Mouse (Mus musculus) adrenal gland, postnatal 36 days (tissue): ENCODE measurements around the gene Sirt2. TPM values are rescaled to one million over a fixed set of nuclear protein-coding genes. Genes with fewer than 3 reads are reported as not detected.

Experiments
- DNase-seq, 2 experiments: peaks; one replicate each; pipeline ENCODE4 v3.0.0; 2021; ENCODE audit warnings: mixed read lengths in 1 of 2
- long read RNA-seq, 2 experiments: library from polyadenylated mRNA; stranded (forward); transcript quantifications; one replicate each; pipeline ENCODE4 v2.0.0; 2021; ENCODE audit warnings: borderline sequencing depth in 2 of 2
- total RNA-seq, 2 experiments: library from RNA; stranded (reverse); gene quantifications; 2 replicates each; pipeline ENCODE4 v1.2.3; 2021

The Sirt2 gene
- 10 to 100 TPM; 73.7 to 82.5 TPM for total RNA-seq
- long read RNA-seq, experiment 1, transcript Sirt2-201 (16 exons, 1,843 nt) = minor isoform, 19 of 94 reads
- long read RNA-seq, experiment 1, transcript Sirt2-202 (15 exons, 1,828 nt) = major isoform, 61 of 94 reads
- long read RNA-seq, experiment 1, partial matches to known transcripts = 3 of 94 reads
- long read RNA-seq, experiment 1, other reads (novel, unspliced or antisense) = 9 of 94 reads
- long read RNA-seq, experiment 2, transcript Sirt2-202 (15 exons, 1,828 nt) = major isoform, 27 of 45 reads
- long read RNA-seq, experiment 2, transcript Sirt2-201 (16 exons, 1,843 nt) = minor isoform, 7 of 45 reads
- long read RNA-seq, experiment 2, partial matches to known transcripts = 5 of 45 reads
- long read RNA-seq, experiment 2, other reads (novel, unspliced or antisense) = 5 of 45 reads

DNA sequence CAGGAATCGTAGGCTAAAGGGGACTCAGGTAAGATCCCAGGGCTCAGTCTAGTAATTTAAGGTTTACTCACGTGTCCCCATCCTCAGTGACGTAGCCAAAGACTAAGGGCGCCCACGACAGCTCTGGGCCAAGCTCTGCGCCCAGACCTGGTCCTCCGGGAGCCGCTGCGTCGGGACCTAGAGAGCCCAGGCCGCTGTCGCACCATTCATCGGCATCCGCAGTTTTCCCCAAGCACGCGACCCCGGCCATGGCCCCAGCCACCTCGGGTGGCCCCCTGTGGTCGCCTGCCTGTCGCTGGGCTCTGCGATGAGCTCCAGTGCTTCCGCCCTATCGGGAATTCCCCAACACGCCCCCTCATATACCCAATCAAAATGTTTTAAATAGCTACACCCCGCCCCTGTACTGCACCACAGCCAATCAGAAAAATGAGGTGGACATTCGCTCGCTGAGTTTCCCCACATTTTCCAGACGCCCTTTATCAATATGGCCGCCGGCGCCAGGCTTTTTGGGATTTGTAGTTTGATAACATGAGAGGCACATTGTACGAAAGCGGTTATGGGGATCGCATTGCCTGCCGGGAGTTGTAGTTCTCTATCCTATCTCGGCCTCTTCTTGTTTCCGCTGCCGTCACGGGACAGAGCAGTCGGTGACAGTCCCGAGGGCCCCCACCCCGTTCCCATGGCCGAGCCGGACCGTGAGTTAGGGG is at the start of gene Sirt2:
TSS of gene Sirt2 (plus strand) at position 563 of the 707 bp plus-strand sequence.
- peak; percentile 94 to 97 for DNase-seq

DNA sequence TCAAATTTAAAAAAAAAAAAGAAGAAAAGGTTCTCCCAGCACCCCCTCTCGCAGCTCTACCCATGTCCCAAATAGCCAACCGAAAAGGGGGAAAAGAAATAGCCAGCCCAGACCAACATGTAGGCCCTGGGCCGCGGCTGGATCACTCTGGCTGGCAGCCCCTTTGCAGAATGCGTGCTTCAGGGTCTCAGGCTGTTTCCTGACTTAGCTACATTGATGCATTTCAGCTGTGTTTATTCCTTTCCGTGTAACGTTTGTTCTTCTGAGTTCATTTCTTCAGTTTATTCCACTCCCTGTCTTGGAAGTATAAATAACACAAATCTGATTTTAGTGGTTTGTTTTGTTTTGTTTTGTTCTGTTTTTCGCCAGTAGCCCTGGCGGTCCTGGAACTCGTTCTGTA is 48.8 kb upstream of the Sirt2 start:
- DNase-seq = no peak

DNA sequence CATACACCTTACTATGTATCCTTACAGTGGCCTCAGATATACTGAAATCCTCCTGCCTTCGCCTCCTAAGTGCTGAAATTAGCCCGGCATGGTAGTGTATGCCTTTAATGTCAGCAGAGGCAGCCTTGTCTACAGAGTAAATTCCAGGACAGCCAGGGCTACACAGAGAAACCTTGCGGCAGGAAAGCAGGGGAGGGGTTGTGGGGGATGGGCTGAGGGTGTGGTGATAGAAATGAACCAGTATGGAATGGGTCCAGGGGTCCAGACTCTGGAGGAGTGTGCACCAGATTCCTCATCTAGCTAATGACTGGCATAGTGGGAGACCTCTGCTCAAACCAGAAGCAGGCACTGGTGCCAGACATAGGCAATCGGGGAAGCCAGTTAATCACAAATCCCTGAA is 47.4 kb upstream of the Sirt2 start:
- DNase-seq = no peak

DNA sequence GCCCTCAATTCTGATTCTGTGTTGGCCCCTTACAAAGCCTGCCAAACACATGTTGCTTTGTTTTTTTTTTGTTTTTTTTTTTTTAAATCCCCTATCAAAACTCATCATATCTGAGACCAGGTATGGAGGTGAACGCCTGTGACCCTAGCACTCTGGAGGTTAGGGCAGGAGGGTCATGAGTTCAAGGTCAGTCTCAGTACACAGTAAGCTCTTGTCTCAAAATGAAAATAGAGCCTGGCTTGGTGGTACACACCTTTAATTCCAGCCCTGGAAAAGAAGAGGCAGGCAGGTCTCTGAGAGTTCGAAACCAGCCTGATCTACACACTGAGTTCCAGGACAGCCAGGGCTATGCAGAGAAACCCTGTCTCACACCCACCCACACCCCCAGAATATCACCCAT is 46.9 kb upstream of the Sirt2 start:
- DNase-seq = no peak

DNA sequence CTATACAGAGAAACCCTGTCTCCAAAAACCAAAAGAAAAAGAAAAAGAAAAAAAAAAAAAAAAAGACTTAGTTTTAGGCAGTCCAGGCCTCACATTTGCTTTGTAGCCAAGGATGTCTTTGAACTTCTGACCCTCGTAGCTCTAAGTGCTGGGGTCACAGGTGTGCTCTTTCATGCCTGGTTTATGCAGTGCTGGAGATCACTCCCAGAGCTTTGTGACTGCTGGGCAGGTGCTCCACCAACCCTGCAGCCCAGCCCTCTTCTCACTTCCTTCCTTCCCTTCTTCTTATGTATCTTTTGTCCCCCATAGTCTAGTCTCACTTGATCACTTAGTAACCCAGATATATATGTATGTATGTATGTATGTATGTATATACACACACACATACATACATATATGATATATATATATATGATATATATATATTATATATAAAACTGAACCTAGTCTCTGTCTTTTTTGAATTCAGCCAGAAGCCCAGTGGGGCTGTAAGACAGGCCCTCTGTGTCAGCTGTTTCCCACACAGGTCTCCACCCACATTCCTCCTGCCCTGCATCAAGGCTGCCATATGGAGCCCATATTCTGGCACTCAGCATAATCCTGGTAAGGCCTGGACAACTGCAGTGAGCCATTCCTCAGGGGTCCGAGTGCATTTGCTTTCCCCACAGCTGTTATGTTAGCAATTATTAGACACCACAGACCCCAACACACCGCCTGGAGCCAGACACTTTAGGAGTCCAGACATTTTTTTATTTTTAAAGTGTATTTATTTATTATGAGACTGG is 45.6 kb upstream of the Sirt2 start:
- DNase-seq = no peak

DNA sequence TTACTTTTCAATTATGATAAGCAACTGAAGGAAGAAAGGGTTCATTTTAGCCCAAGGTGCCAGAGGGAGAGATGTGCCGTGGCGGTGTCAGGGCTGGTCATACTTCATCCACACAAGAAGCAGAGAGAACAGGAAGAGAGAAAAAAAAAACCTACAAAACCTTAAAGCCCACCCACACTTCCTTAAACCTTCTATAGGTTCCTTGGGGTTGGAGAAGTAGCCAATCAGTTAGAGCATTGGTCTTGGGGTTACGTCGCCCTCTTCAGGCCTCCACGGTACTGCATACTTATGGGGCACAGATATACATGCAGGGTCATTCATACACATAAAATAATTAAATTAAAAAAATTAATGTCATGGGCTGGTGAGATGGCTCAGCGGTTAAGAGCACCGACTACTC is 44.5 kb upstream of the Sirt2 start:
- DNase-seq = no peak

DNA sequence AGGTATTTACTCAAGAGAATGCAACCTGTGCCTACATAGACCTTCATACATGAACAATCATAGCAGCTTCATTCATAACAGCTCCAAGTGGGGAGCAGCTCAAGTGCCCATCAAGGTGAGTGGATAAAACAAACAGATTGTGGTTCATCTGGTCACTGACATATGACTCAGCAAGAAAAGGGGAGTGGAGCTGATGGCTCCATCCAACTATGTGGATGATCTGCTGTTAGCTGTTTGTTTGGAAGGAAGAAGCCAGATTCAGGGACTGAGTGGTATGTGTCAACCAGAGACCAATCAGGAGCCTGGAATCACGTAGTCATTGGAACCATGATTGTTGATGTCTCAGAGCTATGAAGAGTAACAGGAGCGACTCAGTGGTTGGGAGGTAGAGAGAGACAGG is 41.9 kb upstream of the Sirt2 start:
- DNase-seq = no peak

DNA sequence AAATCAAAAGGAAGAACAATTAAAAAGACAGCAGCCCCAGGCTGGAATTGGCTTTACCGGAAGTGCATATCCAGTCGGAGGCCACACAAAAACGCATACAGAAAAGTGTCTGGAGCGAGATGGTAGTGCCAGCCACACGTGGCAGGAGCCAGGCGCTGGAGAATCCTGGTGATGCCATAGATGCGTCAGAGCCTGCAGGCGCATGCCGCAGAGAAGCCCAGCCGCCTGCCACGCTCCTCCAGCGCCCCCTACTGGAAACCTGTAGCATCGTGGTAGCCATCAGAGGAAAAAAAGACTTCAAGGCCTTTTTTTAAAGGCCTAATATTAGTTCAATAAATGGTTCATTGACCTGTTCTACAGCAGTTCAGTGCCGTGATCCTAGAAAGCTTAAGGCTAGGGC is 39.9 kb upstream of the Sirt2 start:
- DNase-seq = peak; percentile 90 to 91

DNA sequence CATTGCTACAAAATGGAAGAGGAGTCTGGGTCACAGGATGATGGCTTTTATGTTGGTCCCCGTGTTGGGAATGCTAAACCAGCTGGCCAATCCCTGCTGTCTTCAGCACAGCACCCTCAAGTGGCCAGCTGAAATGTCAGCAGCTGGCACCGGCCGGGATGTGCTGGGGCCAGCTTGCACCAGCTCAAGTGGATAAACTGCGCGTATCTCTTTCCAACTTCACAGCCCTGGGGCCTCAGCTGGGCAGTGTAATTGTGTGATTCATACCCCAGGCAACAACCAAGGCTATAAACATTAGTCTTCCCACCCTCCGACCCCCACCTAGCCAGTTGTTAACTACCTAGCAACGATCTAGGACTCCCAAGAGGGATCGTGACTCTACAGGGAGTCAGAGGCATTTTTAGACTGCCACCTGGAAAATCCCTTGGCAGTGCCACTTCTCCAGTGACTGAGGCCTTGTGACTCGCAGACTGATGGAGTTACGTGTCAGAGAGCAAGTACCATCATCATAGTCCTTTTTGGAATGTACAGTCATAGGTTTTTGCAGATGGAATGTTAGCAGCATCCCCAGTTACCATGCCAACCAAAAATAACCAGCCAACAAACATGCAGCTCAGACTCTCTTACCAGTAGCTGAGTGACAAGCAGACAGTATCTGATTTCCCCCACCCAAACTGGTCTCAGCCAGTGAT is 38.7 kb upstream of the Sirt2 start:
- DNase-seq = peak; percentile 32 to 38

DNA sequence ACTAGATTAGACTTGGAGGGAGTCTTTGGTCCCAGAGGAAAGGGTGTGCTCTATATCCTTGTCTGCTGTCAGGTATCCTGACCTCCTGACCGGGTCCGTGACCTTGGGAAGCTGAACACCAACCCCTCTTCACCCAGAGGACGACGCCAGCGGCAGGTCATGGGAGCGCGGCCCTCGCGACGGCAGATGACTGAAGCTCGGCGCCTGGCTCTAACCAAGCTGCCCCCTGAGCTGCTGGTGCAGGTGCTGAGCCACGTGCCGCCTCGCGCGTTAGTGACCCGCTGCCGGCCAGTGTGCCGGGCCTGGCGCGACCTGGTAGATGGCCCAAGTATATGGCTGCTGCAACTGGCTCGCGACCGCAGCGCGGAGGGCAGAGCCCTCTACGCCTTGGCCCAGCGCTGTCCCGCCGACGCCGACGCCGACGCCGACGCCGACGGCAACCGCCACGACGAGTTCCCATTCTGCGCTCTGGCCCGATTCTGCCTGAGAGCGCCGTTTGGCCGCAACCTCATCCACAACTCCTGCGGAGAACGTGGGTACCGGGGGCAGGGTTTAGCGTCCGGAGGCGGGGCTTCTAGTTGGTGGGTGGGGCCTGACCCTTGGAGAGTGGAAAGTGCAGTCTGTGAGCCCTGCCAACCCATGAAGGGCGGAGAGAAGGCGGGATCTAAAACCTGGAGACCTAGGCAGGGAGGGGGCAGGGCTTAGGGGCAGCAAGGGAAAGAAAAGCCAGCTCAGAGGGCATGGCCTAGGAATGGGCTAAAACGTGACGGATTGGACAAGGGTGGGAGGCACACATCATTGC is 34.0 kb upstream of the Sirt2 start:
- DNase-seq = peak; percentile 91

DNA sequence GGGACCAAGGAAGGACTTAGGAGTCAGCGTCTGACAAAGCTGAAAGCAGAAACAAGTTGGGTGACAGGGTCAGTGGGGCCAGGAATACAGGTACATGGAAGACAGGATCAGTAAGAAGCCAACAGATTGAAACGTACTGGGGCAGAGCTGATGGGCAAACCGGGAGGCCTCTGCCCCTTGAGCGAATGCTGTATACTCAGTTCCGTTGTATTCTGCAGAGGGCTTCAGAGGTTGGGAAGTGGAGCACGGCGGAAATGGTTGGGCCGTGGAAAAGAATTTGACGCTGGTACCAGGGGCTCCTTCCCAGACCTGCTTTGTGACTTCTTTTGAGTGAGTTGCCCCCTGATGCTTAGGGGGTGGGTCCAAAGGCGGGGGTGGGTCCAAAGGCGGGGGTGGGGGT is 33.3 kb upstream of the Sirt2 start:
- no peak for DNase-seq

DNA sequence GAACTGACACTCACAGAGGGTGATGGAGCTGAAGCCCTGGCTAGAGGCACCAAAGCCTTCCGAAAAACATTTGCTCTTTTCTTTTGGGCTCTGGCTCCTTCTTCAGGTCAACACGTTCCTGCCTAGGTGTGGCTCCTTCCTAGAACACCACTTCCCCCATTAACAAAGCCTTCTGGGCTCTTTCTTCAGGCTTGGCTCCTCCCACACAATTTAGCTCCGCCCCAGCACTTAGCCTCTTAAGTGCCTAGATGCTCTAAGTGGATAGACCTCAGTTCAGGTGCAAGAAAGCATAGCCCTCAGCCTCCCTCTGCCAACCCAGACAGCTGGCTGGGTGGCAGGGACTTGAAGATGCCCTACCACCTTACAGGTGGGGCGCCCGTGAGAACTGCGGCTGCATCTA is 30.8 kb upstream of the Sirt2 start:
- DNase-seq = no peak

DNA sequence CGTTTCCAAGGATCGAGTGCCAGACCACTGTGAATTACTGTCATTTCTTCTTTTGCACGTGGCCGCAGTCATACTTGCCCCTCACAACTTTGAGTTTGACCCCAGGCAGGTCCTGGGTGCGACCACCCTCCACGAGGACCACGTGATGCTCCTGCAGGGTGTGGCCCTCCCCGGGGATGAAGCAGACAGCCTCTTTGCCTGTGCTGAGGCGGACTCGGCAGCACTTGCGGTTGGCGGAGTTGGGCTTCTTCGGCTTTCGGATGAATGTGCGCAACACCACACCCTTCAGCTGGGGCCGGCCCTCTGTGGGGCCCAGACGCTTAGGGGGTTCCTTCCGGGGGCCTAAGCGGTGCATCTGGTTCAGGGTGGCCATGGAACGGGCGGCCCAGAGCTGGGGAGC is 26.7 kb upstream of the Sirt2 start:
- no peak for DNase-seq

DNA sequence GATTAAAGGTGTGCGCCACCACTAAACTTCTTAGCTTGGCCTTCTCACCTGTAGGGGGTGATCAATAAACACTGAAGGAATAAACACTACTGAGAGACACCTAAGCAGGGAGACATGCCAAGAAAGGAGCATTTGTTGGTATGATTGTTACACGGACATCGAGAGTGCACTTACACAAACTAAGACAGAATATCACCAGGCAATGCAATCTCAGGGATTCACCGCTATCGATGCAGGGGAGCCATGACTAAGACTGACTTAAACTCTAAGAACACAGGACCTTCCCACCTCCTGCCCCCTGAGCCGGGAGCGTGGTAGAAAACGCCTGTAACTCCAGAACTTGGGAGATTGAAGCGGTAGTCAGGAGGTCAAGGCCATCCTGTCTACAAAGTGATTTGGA is 25.6 kb upstream of the Sirt2 start:
- DNase-seq = peak; percentile 32 to 33

DNA sequence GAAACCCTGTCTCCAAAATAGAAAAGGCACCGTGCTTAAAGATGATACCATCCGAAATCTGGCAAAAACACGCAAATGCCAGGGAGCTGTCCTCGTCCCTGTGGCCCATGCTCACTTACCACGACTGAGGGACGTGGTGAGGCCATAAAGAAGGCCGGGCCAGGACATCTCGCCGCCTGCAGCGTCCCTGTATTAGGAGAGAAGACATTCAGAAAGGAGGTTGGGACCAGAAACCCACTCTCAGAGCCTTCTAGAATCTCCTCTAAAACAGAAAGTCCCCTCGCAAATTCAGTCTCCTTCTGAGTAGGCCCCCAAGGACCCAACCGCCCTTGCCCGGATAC is 25.2 kb upstream of the Sirt2 start:
- no peak for DNase-seq

DNA sequence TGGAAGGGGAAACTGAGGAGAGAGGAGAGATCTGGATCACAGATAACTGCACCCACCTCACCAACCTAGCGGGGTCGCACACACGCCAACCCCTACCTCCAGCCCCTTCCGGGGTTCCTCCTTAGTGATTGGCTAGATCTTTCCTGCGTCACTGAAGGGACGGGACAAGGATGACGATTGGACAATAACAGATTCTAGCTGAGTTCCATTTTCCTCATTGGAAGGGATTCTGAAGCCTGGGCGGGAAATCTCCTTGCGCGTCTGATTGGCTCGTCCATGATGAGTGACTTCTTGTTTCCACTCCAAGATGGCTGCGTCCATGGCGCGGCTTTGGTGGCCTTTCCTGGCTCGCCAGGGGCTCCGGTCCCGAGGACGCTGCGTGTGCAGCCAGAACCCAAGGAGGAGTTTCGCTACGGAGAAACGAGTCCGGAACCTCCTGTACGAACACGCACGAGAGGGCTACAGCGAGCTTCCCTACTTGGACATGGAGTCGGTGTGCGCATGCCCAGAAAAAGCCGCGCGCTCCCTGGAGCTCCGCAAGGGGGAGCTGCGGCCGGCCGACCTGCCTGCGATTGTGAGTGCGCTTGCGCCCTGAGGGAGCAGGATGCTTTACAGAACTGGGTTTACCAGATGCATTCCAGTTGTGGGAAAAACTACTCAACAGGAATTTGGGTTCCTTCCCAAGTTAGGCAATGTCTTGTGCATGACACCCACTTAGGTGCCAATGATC is 24.7 kb upstream of the Sirt2 start, which contains the start of the genes Mrps12 and Sars2:
TSS of gene Mrps12 (minus strand) at position 112 of the 730 bp plus-strand sequence.
TSS of gene Sars2 (plus strand) at position 284 of the 730 bp plus-strand sequence.
- peak; percentile 94 for DNase-seq

DNA sequence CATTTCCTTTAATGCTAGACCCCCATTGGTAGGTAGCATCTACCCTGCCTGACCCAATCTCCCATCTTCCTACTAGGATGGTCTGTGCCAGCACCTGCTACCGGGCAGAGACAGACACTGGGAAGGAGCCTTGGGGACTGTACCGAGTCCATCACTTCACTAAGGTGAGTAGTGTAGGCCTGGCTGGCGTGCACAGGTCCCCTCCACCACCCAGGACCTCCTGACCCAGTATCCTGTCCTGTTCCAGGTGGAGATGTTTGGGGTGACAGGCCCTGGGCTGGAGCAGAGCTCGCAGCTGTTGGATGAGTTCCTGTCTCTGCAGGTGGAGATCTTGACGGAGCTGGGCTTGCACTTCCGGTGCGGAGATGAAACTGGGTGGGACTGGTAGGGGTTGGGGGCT is 16.6 kb upstream of the Sirt2 start:
- no peak for DNase-seq

DNA sequence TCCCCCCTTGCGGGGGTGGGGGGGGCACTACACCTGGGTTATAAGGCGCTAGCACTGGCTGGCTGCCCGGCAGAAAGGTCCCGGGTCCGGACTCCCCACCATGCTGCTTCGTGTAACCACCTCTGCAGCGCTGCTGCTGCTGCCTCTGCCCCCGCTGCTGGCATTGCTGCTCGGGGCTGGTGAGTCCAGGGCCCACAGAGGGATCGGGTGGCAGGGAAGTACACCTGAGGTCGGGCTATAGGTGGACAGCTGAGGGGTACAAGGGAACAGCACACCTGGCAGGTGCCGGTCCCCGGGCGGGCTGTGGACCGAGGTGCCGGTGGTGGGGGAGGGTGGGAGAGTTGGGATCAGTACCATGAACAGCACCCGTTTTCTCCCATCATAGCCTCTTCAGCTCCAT is 10.5 kb upstream of the Sirt2 start, which contains the start of gene Ccer2:
TSS of gene Ccer2 (plus strand) at position 96 of the 400 bp plus-strand sequence.
- no peak for DNase-seq

DNA sequence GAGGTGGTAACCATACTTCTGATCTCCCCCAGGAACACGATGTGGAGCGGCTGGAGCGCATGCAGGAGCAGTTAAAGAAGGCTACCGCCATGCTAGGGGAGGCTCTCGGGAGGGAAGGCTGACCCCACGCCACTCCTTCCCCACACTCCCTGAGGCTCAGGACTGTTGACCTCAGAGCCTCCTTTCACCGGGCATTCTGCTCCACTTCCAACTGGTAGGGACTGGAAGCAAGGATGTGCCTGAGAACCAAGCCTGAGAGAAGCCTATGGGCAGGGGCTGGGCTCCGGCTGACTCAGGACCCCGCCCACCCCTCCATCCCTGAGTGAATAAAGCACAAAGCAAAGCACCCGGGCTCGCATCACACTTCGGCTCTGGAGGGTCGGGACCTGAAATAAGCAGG is 7.9 kb upstream of the Sirt2 start:
- DNase-seq = no peak

DNA sequence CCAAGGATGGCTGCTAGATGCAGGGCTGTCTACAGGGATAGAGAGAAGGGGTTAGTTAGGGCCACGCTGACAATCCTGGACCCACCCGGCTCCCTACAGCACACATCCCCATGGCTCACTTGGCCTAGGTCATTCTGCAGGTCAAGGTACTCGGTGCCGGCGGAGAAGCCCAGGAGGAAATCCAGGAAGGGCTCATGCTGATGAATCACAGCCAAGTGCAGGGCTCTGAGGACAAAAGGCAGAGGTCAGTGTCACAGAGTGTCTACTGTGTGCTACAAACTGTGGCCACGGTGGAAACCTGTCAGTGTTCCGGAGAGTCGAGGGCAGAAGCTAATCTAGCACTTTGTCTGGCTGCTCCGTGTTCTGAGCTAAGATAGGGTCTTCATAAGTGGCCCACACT is 4.6 kb upstream of the Sirt2 start:
- DNase-seq = peak; percentile 34 to 56

DNA sequence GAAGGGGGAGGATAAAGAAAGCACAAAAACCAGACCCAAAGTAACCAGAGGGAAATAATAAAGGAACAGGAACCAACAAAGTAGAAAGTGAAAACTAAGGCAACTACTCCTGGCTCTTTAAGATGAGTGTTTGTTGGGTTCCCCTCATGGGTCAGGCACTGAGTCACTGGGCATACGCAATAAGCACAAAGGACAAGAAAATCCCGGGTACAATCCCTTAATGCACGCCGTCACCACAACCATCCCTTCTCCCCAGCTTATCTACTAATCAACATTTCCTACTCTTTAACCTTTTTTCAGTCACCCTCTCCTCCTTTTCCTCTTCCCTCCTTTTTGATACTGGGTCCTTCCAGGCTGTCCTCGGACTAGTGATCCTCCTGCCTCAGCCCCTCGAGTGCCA is 1.3 kb upstream of the Sirt2 start:
- DNase-seq = peak; percentile 45 to 55
